Mouse (Mus musculus) brain, embryonic 18.5 days (tissue): Measurements from ENCODE around the gene Ifi206.

ENCODE experiments used
- DNase-seq: peaks from one replicate; pipeline ENCODE4 v3.0.0-alpha.2; 2012; ENCODE audit warnings: low read depth, low spot score

The Ifi206 gene

DNA sequence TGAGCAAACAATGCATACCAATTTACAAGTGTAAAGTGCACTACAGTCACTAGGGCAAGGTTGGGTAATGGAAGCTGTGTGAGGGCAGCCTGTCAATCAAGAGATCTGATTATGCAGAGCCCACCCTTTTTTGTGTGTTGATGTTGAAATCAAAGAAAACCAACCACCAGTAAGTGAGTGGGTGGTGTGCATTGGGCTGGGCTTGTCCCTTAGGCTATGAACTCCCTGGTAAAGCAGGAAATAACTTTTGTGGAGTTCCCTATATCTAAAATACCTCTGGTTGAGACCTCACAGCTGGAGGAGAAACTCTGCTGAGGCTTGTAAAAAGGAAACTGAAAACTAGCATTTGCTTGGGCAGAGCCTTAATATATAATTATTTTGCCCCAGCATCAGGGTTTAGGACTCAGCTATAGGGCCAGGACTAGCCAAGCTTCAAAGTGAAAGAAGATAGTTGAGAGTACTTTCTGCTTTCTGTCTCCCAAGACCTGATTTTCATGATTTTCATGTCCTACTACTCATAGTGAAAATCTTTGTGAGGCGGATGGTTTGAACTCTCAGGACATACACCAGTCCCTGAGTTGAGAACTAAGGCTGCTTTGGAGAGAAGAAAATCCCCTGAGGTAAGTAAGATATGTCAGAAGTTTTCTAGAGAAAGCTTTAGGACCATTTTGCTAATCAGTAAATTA is 71.8 kb downstream of the Ifi206 start:
- no peak for DNase-seq

DNA sequence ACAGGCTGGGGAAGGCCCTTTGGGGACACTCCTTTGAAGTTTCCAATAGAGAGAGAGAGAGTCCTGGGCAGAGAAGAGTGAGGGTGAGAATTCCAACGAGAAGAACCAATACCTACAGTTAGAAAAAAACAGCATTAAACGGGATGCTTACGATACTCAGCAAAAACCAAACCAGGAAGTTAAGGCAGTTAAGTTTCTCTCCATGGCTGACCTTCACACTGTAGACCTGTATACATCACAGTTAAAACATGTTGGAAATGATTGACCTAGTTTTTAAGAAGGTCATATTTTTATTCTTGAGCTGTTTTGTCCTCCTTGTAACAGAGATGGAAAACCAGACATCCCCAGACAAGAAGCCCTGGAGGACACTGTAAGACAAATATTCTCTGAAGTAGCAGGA is 72.3 kb downstream of the Ifi206 start:
- no peak for DNase-seq
